Mouse (Mus musculus): ENCODE data around the gene Pnkp.

DNA sequence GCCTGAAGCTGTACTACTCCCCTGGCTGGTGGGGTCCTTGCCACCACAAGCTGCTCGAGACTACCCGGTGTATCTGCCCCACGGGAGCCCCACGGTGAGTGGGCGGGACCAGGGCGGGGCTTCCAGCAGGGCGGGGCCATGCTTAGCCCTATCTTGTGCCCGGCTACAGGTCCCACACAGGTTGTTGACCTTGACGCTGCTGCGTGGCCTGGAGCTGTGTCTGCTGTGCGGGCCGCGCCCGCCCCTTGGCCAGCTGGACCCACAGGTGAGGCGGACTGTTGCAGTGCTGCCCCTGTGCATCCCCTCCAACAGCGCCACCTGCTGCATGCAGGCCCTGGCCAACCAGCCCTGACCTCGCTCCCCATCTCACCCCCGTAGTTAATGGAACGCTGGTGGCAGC, 41.7 kb downstream of the Pnkp start:
- TF ChIP-seq GATA1 (IDR thresholded peaks at IDR 0.05; ENCODE audit: borderline replicate concordance, low read length) (no peak), FLI1 (IDR thresholded peaks at IDR 0.05; ENCODE audit: low read length) (no peak)
